Mouse (Mus musculus) hindbrain, embryonic 14.5 days (tissue): ENCODE data around the gene Ubtf. TPM values are rescaled to one million over a fixed set of nuclear protein-coding genes. Genes with fewer than 3 reads are reported as not detected.
"Not testable (repeated sequence)": the region's sequence is repeated elsewhere in the genome, so short reads cannot be mapped to it uniquely, and the experiment has no call there.

Experiments
- ATAC-seq: fragments of 200-750 bp; cut with Nextera tagmentation; 2 replicates; pipeline ENCODE4 v1.8.0; 2017; ENCODE audit warnings: moderate number of reproducible peaks, mild to moderate bottlenecking, moderate TSS enrichment, moderate library complexity; ENCODE audit not compliant: low FRiP score
- DNase-seq: peaks from one replicate; pipeline ENCODE4 v3.0.0-alpha.2; 2015; ENCODE audit warnings: low spot score
- H3K27ac ChIP-seq: fragments of 300-500 bp; sonication (generic); 2 replicates; pipeline ENCODE4 v1.5.1; 2014; ENCODE audit warnings: mild to moderate bottlenecking, moderate library complexity
- H3K27me3 ChIP-seq: fragments of 300-500 bp; sonication (generic); 2 replicates; pipeline ENCODE4 v1.6.1; 2014; ENCODE audit warnings: mild to moderate bottlenecking, low read length, mixed read lengths; ENCODE audit not compliant: control insufficient read depth, insufficient read depth
- H3K36me3 ChIP-seq: fragments of 300-500 bp; sonication (generic); replicated peaks from 2 replicates; pipeline ENCODE4 v1.6.1; 2014; ENCODE audit not compliant: control insufficient read depth, insufficient read depth
- H3K4me1 ChIP-seq: fragments of 300-500 bp; sonication (generic); replicated peaks from 2 replicates; pipeline ENCODE4 v1.6.1; 2014; ENCODE audit warnings: antibody characterized with exemption, low read length, mixed read lengths; ENCODE audit not compliant: control insufficient read depth, insufficient read depth
- H3K4me2 ChIP-seq: fragments of 300-500 bp; sonication (generic); replicated peaks from 2 replicates; pipeline ENCODE4 v1.6.1; 2014; ENCODE audit warnings: mild to moderate bottlenecking, moderate library complexity
- H3K4me3 ChIP-seq: fragments of 300-500 bp; sonication (generic); replicated peaks from 2 replicates; pipeline ENCODE4 v1.5.1; 2014; ENCODE audit warnings: mild to moderate bottlenecking, low read length
- H3K9ac ChIP-seq: fragments of 300-500 bp; sonication (generic); 2 replicates; pipeline ENCODE4 v1.6.1; 2014
- H3K9me3 ChIP-seq: fragments of 300-500 bp; sonication (generic); 2 replicates; pipeline ENCODE4 v1.6.1; 2016; ENCODE audit warnings: low read length; ENCODE audit not compliant: control insufficient read depth
- WGBS: fragments of 180-500 bp; shearing (Covaris S2); extraction: QIAGEN DNeasy Blood & Tissue Kit; methylation state at CpG from one replicate; pipeline ENCODE4 v1.1.7; 2014; 5-methylcytosine and 5-hydroxymethylcytosine counted together
- polyA plus RNA-seq: library from polyadenylated mRNA; unstranded; fragments of >200 nt; fragmentation: Nextera tagmentation; extraction: Ambion mirVana; gene quantifications from 2 replicates; pipeline ENCODE4 v1.2.1, GENCODE M21; 2014

Gene Ubtf
- 70.0 and 76.0 TPM in 2 replicates for polyA plus RNA-seq

DNA sequence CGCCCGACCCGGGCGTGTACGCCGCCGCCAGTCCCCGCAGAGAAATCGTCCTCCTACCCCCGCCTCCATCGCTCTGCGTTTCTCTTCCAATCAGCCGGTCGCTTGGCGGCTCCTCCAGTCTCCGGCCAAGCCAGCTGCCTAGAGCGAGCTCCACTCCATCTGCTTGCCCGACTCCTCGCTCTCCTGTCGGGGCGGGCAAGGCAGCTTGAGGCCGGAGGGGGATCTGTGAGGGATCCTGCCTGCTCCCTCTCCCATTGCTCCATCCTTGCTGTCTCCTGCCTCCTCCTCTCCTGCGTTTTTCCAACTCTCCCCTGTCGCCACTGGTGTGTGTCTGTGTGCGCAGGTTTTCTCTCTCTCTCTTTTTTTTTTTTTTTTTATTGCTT, at the start of gene Ubtf:
Ubtf (minus strand) TSS at position 333 of the 383 bp plus-strand sequence.
- H3K27me3 ChIP-seq, result no peaks in the 10 kb centered on the region

GRCm38 (mm10) chr11:102369263-102369662, 49.7 kb upstream of the Ubtf start:
- Histone ChIP-seq H3K27ac (no peak overlapping the region), H3K36me3 (no peaks in the 10 kb centered on the region), H3K4me3 (no peak overlapping the region), H3K9me3 (no peaks in the 10 kb centered on the region), H3K4me2 (no peak overlapping the region), H3K9ac (no peak overlapping the region), H3K27me3 (no peaks in the 10 kb centered on the region), H3K4me1 (no peaks in the 10 kb centered on the region)
- ATAC-seq (no peak), DNase-seq (no peak)
- 78% methylated on average over 4 of the region's 4 CpGs for WGBS

More for the DNA sequence above, at the start of gene Ubtf:
- Histone ChIP-seq H3K36me3 (peaks cover 13% of the 10 kb centered on the region), H3K9ac (peak within 1 kb of the TSS; percentile 99), H3K9me3 (no peaks in the 10 kb centered on the region), H3K4me1 (peaks cover 12% of the 10 kb centered on the region), H3K27ac (peak within 1 kb of the TSS; percentile 99), H3K4me3 (peak within 1 kb of the TSS; percentile 95), H3K4me2 (peak within 1 kb of the TSS; percentile 91)
- ATAC-seq (peak; percentile 60), DNase-seq (peak; percentile 77)
- under 1% methylated on average over 25 of the region's 25 CpGs for WGBS

DNA sequence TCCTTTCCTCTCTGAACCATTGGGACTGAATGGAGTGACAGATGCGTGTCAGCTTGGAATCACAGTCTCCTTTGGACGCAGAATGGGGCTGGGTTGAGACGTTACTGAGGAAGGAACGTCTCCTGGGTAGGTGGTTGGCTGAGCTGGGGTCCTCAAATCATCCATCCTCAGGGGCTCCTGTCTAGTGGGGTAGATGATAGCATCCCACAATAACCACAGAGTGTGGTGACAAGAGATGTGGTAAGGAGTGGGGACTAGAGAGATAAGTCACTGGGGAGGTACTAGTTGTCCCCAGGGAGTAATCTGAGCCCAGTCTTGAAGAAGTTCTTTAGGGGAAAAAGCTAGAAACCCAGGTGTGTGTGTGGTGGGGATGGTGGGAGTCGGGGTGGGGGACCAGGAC, 48.8 kb upstream of the Ubtf start:
- H3K27me3 ChIP-seq, result no peaks in the 10 kb centered on the region

DNA sequence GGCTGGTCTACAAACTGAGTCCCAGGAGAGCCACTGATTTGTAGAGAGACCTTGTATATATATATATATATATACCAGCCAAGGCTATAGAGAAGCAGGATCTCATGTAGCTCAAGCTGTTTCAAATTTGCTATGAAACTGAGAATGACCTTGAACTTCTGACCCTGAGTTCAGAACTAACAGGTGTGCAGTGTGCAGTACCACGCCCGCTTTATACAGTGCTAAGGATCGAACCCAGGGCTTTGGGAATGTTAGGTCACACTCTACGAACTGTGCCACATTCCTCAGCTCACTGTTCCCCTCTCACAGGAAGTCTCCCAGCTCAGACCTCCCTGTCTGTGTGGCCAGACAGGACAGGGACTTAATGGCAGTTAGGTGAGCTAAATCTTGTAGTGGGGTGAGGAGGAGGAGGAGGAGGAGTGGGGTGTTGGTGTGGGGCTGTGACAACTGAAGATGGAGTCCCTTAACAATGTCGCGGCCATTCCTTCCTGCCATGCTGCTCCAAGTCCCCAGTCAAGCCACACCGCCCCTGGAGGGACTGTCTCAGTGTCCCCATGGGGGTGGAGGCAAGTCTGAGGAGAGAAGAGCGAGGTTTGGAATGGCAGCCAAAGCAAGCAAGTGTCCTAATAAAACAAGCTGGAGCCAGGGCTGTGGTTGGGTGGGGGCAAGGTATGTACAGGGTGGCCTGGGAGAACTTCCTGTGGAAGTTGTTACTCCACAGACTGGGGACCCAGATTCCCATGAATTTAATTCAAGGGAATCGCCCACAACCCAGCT, 48.1 kb upstream of the Ubtf start:
- DNase-seq (no peak), ATAC-seq (no peak)
- Histone ChIP-seq H3K4me2 (no peak overlapping the region), H3K27ac (no peak overlapping the region), H3K9ac (no peak overlapping the region), H3K4me1 (no peaks in the 10 kb centered on the region), H3K4me3 (no peak overlapping the region), H3K27me3 (no peaks in the 10 kb centered on the region), H3K36me3 (no peaks in the 10 kb centered on the region), H3K9me3 (no peaks in the 10 kb centered on the region)
- 86% methylated on average over 9 of the region's 9 CpGs for WGBS

More for the DNA sequence above, 48.8 kb upstream of the Ubtf start:
- Histone ChIP-seq H3K4me2 (no peak overlapping the region), H3K27ac (no peak overlapping the region), H3K36me3 (no peaks in the 10 kb centered on the region), H3K9ac (no peak overlapping the region), H3K4me3 (no peak overlapping the region), H3K9me3 (no peaks in the 10 kb centered on the region), H3K4me1 (no peaks in the 10 kb centered on the region)
- 77% methylated on average over 5 of the region's 5 CpGs for WGBS
- DNase-seq, result no peak
- ATAC-seq, result no peak

GRCm38 (mm10) chr11:102366103-102366502, 46.6 kb upstream of the Ubtf start, which contains the start of gene Slc4a1:
Slc4a1 (minus strand) TSS chr11:102366203.
- H3K4me3 ChIP-seq, H3K4me2 ChIP-seq, ATAC-seq, H3K36me3 ChIP-seq, H3K9me3 ChIP-seq, H3K27me3 ChIP-seq, H3K9ac ChIP-seq, H3K27ac ChIP-seq, DNase-seq, H3K4me1 ChIP-seq: not testable (repeated sequence)
- 80% methylated on average over 8 of the region's 8 CpGs for WGBS

- H3K27me3 ChIP-seq, result no peaks in the 10 kb centered on the region
- H3K27ac ChIP-seq, result no peak overlapping the region
- H3K9me3 ChIP-seq, result no peaks in the 10 kb centered on the region
- H3K4me1 ChIP-seq, result no peaks in the 10 kb centered on the region
- no peak overlapping the region for H3K4me2 ChIP-seq
- DNase-seq, result no peak
- no peaks in the 10 kb centered on the region for H3K36me3 ChIP-seq
- ATAC-seq, result no peak
- WGBS, result 52% methylated on average over 4 of the region's 4 CpGs
- no peak overlapping the region for H3K4me3 ChIP-seq
- no peak overlapping the region for H3K9ac ChIP-seq
Measured at GRCm38 (mm10) chr11:102365699-102366098, 46.2 kb upstream of the Ubtf start.

DNA sequence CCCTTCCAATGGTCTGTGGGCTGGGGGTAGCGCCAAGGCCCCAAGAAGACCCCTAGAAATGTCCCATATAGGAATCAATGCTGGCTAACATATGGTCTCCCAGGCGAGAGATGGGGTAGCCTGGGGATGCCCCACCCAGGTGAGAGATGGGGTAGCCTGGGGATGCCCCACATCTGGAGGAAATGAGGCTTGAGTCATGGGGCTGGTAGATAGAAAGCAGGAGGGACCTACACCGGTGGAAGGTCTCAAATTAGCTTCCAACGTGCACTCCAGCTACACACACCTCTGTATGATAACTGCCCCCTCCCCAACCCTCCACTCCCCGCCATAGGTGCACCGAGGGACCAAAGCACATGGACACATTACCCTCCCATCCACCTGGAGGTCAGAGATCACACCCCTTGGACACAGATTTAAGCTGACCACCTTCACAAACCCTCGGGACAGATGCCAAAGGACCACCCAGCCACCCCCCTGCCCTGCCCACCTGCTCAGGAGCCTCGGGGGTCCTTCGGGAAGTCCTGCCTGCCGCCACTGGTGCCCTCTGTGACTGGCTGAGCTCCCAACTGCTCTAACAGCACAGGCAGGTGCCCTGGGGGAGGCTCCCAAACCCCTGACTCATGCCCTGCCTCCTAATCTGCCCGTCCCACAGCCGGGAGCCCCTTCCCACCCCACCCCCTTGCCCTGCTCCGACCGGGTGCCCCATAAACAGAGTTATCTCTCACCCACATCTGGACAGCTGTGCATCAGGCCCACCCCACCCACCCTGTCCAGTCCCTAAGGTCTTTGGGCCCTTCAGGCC, 45.2 kb upstream of the Ubtf start:
- ATAC-seq, result no peak
- H3K9ac ChIP-seq, result no peak overlapping the region
- 80% methylated on average over 14 of the region's 14 CpGs for WGBS

DNA sequence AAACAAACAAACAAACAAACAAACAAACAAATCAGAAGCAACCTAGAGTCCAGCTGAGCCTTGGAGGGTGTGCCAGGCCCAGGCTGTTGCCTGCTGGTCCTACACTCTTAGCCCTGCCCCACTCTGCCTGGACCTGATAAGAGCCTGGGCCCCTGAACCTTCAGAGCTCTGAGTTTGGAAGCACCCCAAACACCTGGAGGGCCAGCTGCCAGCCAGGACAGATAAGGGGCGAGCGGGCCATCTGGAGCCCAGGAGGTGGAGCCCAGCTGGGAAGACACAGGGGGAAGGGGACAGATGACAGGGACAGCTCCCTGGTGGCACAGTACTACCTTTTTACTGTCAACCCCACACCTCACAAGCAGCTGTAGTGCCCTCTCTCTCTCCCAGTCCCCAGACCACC, 44.1 kb upstream of the Ubtf start:
- no peaks in the 10 kb centered on the region for H3K4me1 ChIP-seq
- H3K27me3 ChIP-seq, result no peaks in the 10 kb centered on the region
- H3K4me2 ChIP-seq, result no peak overlapping the region
- H3K9ac ChIP-seq, result no peak overlapping the region
- ATAC-seq (no peak), DNase-seq (no peak)
- H3K36me3 ChIP-seq, result no peaks in the 10 kb centered on the region
- H3K27ac ChIP-seq, result no peak overlapping the region
- WGBS, result 72% methylated on average over 2 of the region's 2 CpGs
- no peak overlapping the region for H3K4me3 ChIP-seq
- no peaks in the 10 kb centered on the region for H3K9me3 ChIP-seq

More for the DNA sequence above, 45.2 kb upstream of the Ubtf start:
- Histone ChIP-seq H3K4me1 (no peaks in the 10 kb centered on the region), H3K4me2 (no peak overlapping the region), H3K9me3 (no peaks in the 10 kb centered on the region), H3K27ac (no peak overlapping the region), H3K4me3 (no peak overlapping the region), H3K27me3 (no peaks in the 10 kb centered on the region), H3K36me3 (no peaks in the 10 kb centered on the region)
- no peak for DNase-seq

- DNase-seq, result no peak
- no peak for ATAC-seq
- no peaks in the 10 kb centered on the region for H3K27me3 ChIP-seq
Measured at GRCm38 (mm10) chr11:102361776-102362495, 42.4 kb upstream of the Ubtf start.

More at GRCm38 (mm10) chr11:102361776-102362495, 42.4 kb upstream of the Ubtf start:
- H3K4me2 ChIP-seq, result no peak overlapping the region
- H3K9me3 ChIP-seq, result no peaks in the 10 kb centered on the region
- H3K27ac ChIP-seq, result no peak overlapping the region
- H3K4me3 ChIP-seq, result no peak overlapping the region
- WGBS, result 89% methylated on average over 8 of the region's 8 CpGs
- H3K9ac ChIP-seq, result no peak overlapping the region
- no peaks in the 10 kb centered on the region for H3K4me1 ChIP-seq
- H3K36me3 ChIP-seq, result no peaks in the 10 kb centered on the region
